In genomic region chr2:91859423-91859822, GRCm38 (mm10) we compare ENCODE assay signal across 22 mouse cellular contexts.
DNase-seq lines count a peak whose midpoint lies in the region; ATAC-seq lines count a peak whose summit lies in the region.
"Had no signal": no experiment of that assay in that cellular context is flagged by ENCODE, and none has a peak within 500 bp of the region (broad histone marks: within the 10 kb centered on the region; RNA-seq: fewer than 3 reads in every experiment).

No protein-coding gene starts in this region.

- no peaks in the 10 kb centered on the region for H3K36me3 ChIP-seq in midbrain, embryonic 15.5 days (replicated peaks)
- H3K36me3 ChIP-seq: embryonic facial prominence, embryonic 10.5 days had no signal

- H3K4me2 ChIP-seq in midbrain, embryonic 15.5 days, result no peak overlapping the region
- H3K4me2 ChIP-seq: liver, embryonic 11.5 days had no signal

- WGBS in midbrain, embryonic 15.5 days, result 54% methylated on average over 4 of the region's 4 CpGs

- no peaks in the 10 kb centered on the region for H3K27me3 ChIP-seq in midbrain, embryonic 15.5 days (replicated peaks)
- H3K27me3 ChIP-seq: CH12.LX; megakaryocyte, embryonic 14.5 days had no signal

- H3K4me1 ChIP-seq in midbrain, embryonic 15.5 days, result 0 out of 2 replicates have a peak, but pooled peaks cover 4% of the 10 kb centered on the region
- H3K4me1 ChIP-seq: embryonic facial prominence, embryonic 10.5 days had no signal

- H3K27ac ChIP-seq in midbrain, embryonic 15.5 days, result no peak overlapping the region
- H3K27ac ChIP-seq: embryonic facial prominence, embryonic 10.5 days; gastrocnemius, adult 2 months; heart, adult 2 months; left cerebral cortex, adult 2 months had no signal

- no peak overlapping the region for H3K9ac ChIP-seq in midbrain, embryonic 15.5 days

- H3K9me3 ChIP-seq in midbrain, embryonic 15.5 days, result no peaks in the 10 kb centered on the region
- H3K9me3 ChIP-seq: embryonic facial prominence, embryonic 10.5 days; megakaryocyte, embryonic 14.5 days had no signal

- peak; percentile 10 for DNase-seq in heart, adult 11 months
- no peak for DNase-seq in heart, adult 18-20 months
- peak; percentile 21 for DNase-seq in right cerebral cortex, adult 18-20 months
- no peak for DNase-seq in right cerebral cortex, postnatal 14 days
- peak; percentile 35 to 44 for DNase-seq in layer of hippocampus, adult 8-10 months (ENCODE audit: low spot score in 2 of 2)
- peak; percentile 64 for DNase-seq in telencephalon, adult 2 months (ENCODE audit: low read depth, low spot score)
- DNase-seq in c-Kit-positive CD71-positive TER-119-positive erythroid progenitor cells, embryonic 14.5 days (ENCODE audit: low spot score), result no peak
- DNase-seq: adrenal gland, postnatal 25 days; cerebellum, adult 2 months; gastrocnemius, adult 2 months; heart, adult 2 months; heart, postnatal 36 days; kidney, adult 8-10 months; kidney, postnatal 25 days; lung, adult 18-20 months; right cerebral cortex, postnatal 4 days had no signal

- no peak overlapping the region for H3K4me3 ChIP-seq in midbrain, embryonic 15.5 days
- H3K4me3 ChIP-seq: embryonic facial prominence, embryonic 10.5 days; gastrocnemius, adult 2 months; heart, adult 2 months; left cerebral cortex, adult 2 months; megakaryocyte, embryonic 14.5 days had no signal

- ATAC-seq in midbrain, embryonic 15.5 days (replicated peaks), result no peak

Comparison
In these comparisons a context has a peak if more than half of its experiments do, and no peak if none do; other contexts are left out.
1. DNase-seq: peak in heart, adult 11 months (single experiment), right cerebral cortex, adult 18-20 months (single experiment), layer of hippocampus, adult 8-10 months (2 of 2) and telencephalon, adult 2 months (single experiment); none in heart, adult 18-20 months (0 of 2), right cerebral cortex, postnatal 14 days (single experiment) and c-Kit-positive CD71-positive TER-119-positive erythroid progenitor cells, embryonic 14.5 days (single experiment).